Mouse (Mus musculus): Measurements from ENCODE around the gene Cspg5.

DNA sequence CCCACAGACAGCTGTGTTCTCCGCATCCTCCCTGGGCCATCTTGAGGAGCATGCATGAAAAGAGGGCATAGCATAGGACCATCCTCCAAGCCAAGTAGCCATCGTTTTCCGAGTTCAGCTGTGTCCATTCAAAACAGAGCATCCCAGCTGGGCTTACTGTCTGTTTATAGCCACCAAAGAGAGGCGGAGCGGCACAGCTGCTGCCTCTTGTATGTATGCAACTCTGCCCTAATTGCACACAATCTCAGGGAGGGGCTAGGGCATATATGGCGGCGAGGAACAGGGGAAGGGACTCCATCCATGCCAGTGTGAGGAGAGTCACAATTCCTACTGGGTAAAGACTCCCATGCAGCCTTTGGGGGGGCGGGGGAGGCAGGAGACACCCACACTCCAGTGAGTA is 19.6 kb downstream of the Cspg5 start:
- no peak for TF ChIP-seq GATA1 (IDR thresholded peaks at IDR 0.05; ENCODE audit: low read length)
- TF ChIP-seq TAL1 (IDR thresholded peaks at IDR 0.05; ENCODE audit: low read length) = no peak
